14 mouse cellular contexts compared by ENCODE assay signal in the genomic region with DNA sequence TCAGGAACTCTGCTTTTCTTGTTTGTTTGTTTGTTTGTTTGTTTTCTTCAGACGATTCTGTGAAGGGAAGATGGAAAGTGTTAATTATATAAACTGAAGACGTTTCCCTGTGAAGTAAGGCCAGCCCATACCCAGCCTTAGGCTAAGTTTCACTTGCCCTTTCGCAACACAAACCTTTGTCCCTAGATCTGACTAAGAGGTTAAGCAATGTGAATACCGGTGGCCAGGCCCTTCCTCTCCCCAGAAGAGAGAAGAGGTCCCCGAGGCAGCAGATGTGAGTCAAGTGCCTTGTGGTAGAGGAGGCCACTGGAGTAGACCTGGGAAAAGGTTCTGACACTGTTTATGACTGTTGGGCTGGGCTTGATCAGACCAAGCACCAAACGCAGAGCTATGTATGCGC.
A peak's percentile ranks its signal among the peaks of the same experiment; 100 is the strongest.
DNase-seq lines count a peak whose midpoint lies in the region; ATAC-seq and TF ChIP-seq lines count a peak whose summit lies in the region.
"Had no signal": no experiment of that assay in that cellular context is flagged by ENCODE, and none has a peak within 500 bp of the region (broad histone marks: within the 10 kb centered on the region; RNA-seq: fewer than 3 reads in every experiment).

No protein-coding gene starts in this region.

- H3K9me3 ChIP-seq in liver, embryonic 11.5 days (ENCODE audit: control insufficient read depth, low read length), result no peaks in the 10 kb centered on the region
- H3K9me3 ChIP-seq in liver, embryonic 13.5 days (replicated peaks), result no peaks in the 10 kb centered on the region
- no peaks in the 10 kb centered on the region for H3K9me3 ChIP-seq in hindbrain, embryonic 16.5 days (ENCODE audit: control insufficient read depth, low read length)
- H3K9me3 ChIP-seq: heart, embryonic 15.5 days; lung, embryonic 15.5 days had no signal

- H3K4me1 ChIP-seq in liver, embryonic 11.5 days (replicated peaks; ENCODE audit: control insufficient read depth, insufficient read depth, low read length), result no peaks in the 10 kb centered on the region
- peaks cover 11% of the 10 kb centered on the region for H3K4me1 ChIP-seq in bone marrow, adult 2 months (ENCODE audit: control insufficient read depth, insufficient read depth, low read length)
- H3K4me1 ChIP-seq in liver, embryonic 13.5 days (replicated peaks), result no peaks in the 10 kb centered on the region
- peaks cover 8% of the 10 kb centered on the region for H3K4me1 ChIP-seq in small intestine, adult 2 months (ENCODE audit: control insufficient read depth, insufficient read depth, insufficient read length, low read length)
- no peaks in the 10 kb centered on the region for H3K4me1 ChIP-seq in hindbrain, embryonic 16.5 days (ENCODE audit: control insufficient read depth, insufficient read depth, low read depth, low read length)
- H3K4me1 ChIP-seq: heart, embryonic 15.5 days had no signal

- no peak overlapping the region for H3K4me3 ChIP-seq in liver, embryonic 11.5 days (ENCODE audit: low read depth, low read length)
- H3K4me3 ChIP-seq in bone marrow, adult 2 months (replicated peaks; ENCODE audit: control insufficient read depth, low read depth, low read length), result peak overlapping the region; percentile 51
- H3K4me3 ChIP-seq in liver, embryonic 13.5 days (replicated peaks), result no peak overlapping the region
- no peak overlapping the region for H3K4me3 ChIP-seq in small intestine, adult 2 months (ENCODE audit: low read depth, low read length)
- H3K4me3 ChIP-seq in layer of hippocampus, adult 2 months, result no peak overlapping the region
- H3K4me3 ChIP-seq in hindbrain, embryonic 16.5 days (ENCODE audit: low read length), result no peak overlapping the region
- H3K4me3 ChIP-seq: erythroblast, embryonic 14.5 days; heart, embryonic 15.5 days; left cerebral cortex, adult 2 months; lung, embryonic 15.5 days had no signal

- H3K36me3 ChIP-seq in liver, embryonic 11.5 days (ENCODE audit: control insufficient read depth, insufficient read depth, low read length), result no peaks in the 10 kb centered on the region
- no peaks in the 10 kb centered on the region for H3K36me3 ChIP-seq in liver, embryonic 13.5 days
- H3K36me3 ChIP-seq in small intestine, adult 2 months (ENCODE audit: control insufficient read depth, insufficient read depth, low read length), result no peaks in the 10 kb centered on the region
- no peaks in the 10 kb centered on the region for H3K36me3 ChIP-seq in hindbrain, embryonic 16.5 days (ENCODE audit: control insufficient read depth, insufficient read depth, low read length)
- H3K36me3 ChIP-seq: heart, embryonic 15.5 days; lung, embryonic 15.5 days had no signal

- no peak for TF ChIP-seq POLR2A in bone marrow, adult 2 months (IDR thresholded peaks at IDR 0.05; ENCODE audit: borderline replicate concordance, control insufficient read depth, low read depth, low read length)
- no peak for TF ChIP-seq POLR2A in small intestine, adult 2 months (IDR thresholded peaks at IDR 0.05; ENCODE audit: low read depth, low read length)

- 66% methylated on average over 7 of the region's 7 CpGs for WGBS in liver, embryonic 11.5 days
- 33% methylated on average over 7 of the region's 7 CpGs for WGBS in bone marrow, adult 2 months
- WGBS in liver, embryonic 13.5 days (ENCODE audit: insufficient replicate concordance), result 48% methylated on average over 7 of the region's 7 CpGs
- 26% methylated on average over 7 of the region's 7 CpGs for WGBS in small intestine, adult 2 months
- 92% methylated on average over 7 of the region's 7 CpGs for WGBS in hindbrain, embryonic 16.5 days

- no peak overlapping the region for H3K9ac ChIP-seq in liver, embryonic 11.5 days (ENCODE audit: low read depth, low read length)
- H3K9ac ChIP-seq in liver, embryonic 13.5 days, result no peak overlapping the region
- no peak overlapping the region for H3K9ac ChIP-seq in hindbrain, embryonic 16.5 days (ENCODE audit: low read depth, low read length)
- H3K9ac ChIP-seq: heart, embryonic 15.5 days; lung, embryonic 15.5 days had no signal

- H3K27ac ChIP-seq in liver, embryonic 11.5 days (ENCODE audit: low read depth, low read length), result no peak overlapping the region
- peak overlapping the region; percentile 98 for H3K27ac ChIP-seq in bone marrow, adult 2 months (ENCODE audit: control insufficient read depth, insufficient read depth, low read depth, low read length, poor library complexity)
- peak overlapping the region; percentile 34; the same call in 1 of the 2 replicates for H3K27ac ChIP-seq in liver, embryonic 13.5 days
- peak overlapping the region; percentile 44; the same call in 1 of the 2 replicates for H3K27ac ChIP-seq in small intestine, adult 2 months (ENCODE audit: insufficient read depth, low read depth, low read length)
- H3K27ac ChIP-seq in layer of hippocampus, adult 2 months, result no peak overlapping the region
- H3K27ac ChIP-seq in hindbrain, embryonic 16.5 days (ENCODE audit: low read depth, low read length), result no peak overlapping the region
- H3K27ac ChIP-seq: heart, embryonic 15.5 days; hindbrain, postnatal 0 days; left cerebral cortex, adult 2 months; lung, embryonic 15.5 days had no signal

- ATAC-seq in liver, embryonic 11.5 days (replicated peaks; ENCODE audit: low FRiP score), result no peak; the same call in 1 of the 2 replicates
- ATAC-seq in liver, embryonic 13.5 days (ENCODE audit: low read depth), result peak; percentile 67
- ATAC-seq in hindbrain, embryonic 16.5 days, result no peak
- ATAC-seq: hindbrain, postnatal 0 days had no signal

- H3K4me2 ChIP-seq in liver, embryonic 11.5 days, result no peak overlapping the region
- H3K4me2 ChIP-seq in liver, embryonic 13.5 days, result no peak overlapping the region
- no peak overlapping the region for H3K4me2 ChIP-seq in hindbrain, embryonic 16.5 days (ENCODE audit: low read length)
- H3K4me2 ChIP-seq: heart, embryonic 15.5 days; lung, embryonic 15.5 days had no signal

- TF ChIP-seq CTCF in bone marrow, adult 2 months (IDR thresholded peaks at IDR 0.05; ENCODE audit: control insufficient read depth, insufficient read depth, low read length), result no peak
- TF ChIP-seq CTCF in small intestine, adult 2 months (IDR thresholded peaks at IDR 0.05; ENCODE audit: extremely low read depth, insufficient read length, insufficient replicate concordance, low read depth, low read length), result no peak
- no peak for TF ChIP-seq CTCF in layer of hippocampus, adult 2 months (conservative IDR thresholded peaks at IDR 0.05)

- H3K27me3 ChIP-seq in liver, embryonic 11.5 days (replicated peaks; ENCODE audit: control insufficient read depth, insufficient read depth, low read length), result no peaks in the 10 kb centered on the region
- no peaks in the 10 kb centered on the region for H3K27me3 ChIP-seq in liver, embryonic 13.5 days
- H3K27me3 ChIP-seq in small intestine, adult 2 months (ENCODE audit: control insufficient read depth, insufficient read depth, low read length), result no peaks in the 10 kb centered on the region
- no peaks in the 10 kb centered on the region for H3K27me3 ChIP-seq in hindbrain, embryonic 16.5 days (replicated peaks; ENCODE audit: control insufficient read depth, insufficient read depth, low read length)
- H3K27me3 ChIP-seq: heart, embryonic 15.5 days; lung, embryonic 15.5 days had no signal

- peak; percentile 30 for DNase-seq in liver
- DNase-seq in liver, embryonic 11.5 days (ENCODE audit: low spot score), result no peak
- no peak for DNase-seq in liver, embryonic 13.5 days
- DNase-seq in layer of hippocampus, adult 2 months (ENCODE audit: low spot score in 2 of 2), result no peak
- DNase-seq in heart, adult 9 months (ENCODE audit: low spot score in 2 of 2), result no peak
- DNase-seq: right cerebral cortex, adult 18-20 months had no signal

Comparison
In these comparisons a context has a peak if more than half of its experiments do, and no peak if none do; other contexts are left out.
1. H3K27ac ChIP-seq: peak in bone marrow, adult 2 months (single experiment), liver, embryonic 13.5 days (single experiment) and small intestine, adult 2 months (single experiment); none in liver, embryonic 11.5 days (single experiment), layer of hippocampus, adult 2 months (single experiment) and hindbrain, embryonic 16.5 days (single experiment).